Mouse (Mus musculus): ENCODE data around the gene Sycp2l. TPM values are rescaled to one million over a fixed set of nuclear protein-coding genes. Genes with fewer than 3 reads are reported as not detected.

Sycp2l gene
- polyA plus RNA-seq (2014; fragmentation: Illumina TruSeq; extraction: RNeasy Lipid Tissue Mini Kit (QIAGEN cat#74804); ENCODE audit: low read depth, low replicate concordance) = not detected

DNA sequence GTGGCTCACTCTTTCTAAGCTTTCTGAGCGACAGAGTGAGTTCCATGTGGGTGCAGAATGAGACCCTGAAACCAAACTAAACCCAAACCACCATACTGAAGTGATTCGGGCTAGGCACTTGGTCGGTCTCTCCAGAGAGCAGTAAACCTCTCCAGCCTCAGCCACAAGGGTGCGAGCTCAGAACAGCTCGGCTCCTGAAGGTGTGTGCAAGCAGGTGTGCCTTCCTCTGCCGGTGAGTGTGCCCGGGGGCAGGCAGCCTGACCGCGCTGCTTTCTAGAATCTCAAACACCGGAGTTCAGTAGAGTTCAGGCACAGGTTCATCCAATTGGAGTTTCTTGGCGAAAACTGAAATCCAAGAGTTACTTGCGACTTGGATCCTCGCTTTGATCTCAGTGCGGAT lies at the start of gene Sycp2l:
Gene Sycp2l (plus strand): TSS at position 368 of the 400 bp plus-strand sequence.

DNA sequence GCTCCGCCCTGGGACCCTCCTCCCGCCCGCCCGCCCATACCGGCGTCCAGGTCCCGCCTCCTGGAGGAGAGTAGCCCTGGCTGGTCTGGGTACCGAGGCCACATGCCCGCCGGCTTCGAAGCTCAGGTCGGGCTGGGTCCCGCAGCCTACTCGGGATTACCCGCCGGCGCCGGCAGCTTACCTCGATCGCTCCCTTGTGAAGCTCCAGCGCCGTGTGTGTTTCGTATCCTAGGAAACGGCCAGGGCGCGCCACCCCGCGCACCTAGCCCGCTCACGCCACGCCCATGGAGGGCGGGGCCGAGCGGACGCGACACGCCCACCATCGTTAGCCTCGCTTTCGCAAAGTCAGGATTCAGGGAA lies 34.7 kb upstream of the Sycp2l start, which contains the start of gene Mak:
Gene Mak (minus strand): TSS at position 286 of the 360 bp plus-strand sequence.

DNA sequence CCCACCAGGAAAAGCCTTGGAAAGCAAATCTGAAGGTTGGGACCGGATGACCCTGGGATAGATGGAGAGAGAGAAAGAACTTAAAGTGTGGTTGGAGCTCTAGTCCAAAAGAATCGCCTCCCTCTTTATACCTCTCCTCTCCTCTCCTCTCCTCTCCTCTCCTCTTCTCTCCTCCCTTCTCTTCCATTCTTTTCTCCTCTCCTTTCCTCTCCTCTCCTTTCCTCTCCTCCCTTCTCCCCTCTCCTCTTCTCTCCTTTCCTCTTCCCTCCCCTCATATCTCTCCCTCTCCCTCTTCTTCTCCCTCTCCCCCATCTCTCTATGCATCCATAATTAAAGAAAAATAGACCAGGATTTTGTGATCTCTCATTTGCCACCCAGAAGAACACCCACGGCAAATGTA lies 3.2 kb upstream of the Sycp2l start, which contains the start of gene Gcm2:
Gene Gcm2 (minus strand): TSS at position 101 of the 400 bp plus-strand sequence.

DNA sequence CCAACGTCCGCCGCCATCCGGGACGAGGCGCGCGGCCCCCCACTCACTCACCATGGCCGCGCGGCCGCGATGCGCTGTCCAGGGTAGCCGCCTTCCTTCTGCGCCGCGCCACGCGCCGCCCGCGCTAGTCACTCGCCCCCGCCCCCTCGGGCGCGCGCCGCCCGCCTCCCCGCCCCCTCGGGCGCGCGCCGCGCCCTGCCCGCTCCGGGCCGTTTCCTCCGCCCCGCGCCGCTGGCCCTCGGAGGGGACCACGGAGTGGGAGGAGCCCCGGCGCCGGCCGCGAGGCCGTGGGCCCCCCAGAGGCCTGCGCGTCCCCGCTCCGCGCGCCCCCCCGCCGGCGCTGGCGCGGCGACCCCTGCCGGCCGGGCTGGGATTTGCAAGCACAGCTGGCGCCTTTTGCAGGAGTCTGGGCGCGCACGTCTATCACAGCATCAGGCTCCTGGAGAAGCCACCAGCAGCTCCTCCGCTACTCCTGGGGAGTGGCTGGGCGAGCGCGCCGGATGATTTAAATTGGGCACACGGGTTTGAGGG lies 106.3 kb downstream of the Sycp2l start, which contains the start of gene Elovl2:
Gene Elovl2 (minus strand): TSS at position 102 of the 531 bp plus-strand sequence.

Other genes starting within 250 kb of the Sycp2l start
- gene Pak1ip1, start 113.3 kb upstream of the Sycp2l start, polyA plus RNA-seq (2014; fragmentation: Illumina TruSeq; extraction: RNeasy Lipid Tissue Mini Kit (QIAGEN cat#74804); ENCODE audit: low read depth, low replicate concordance) = 40.1 TPM
- 79.4 TPM for gene Tmem14c, start 98.0 kb upstream of the Sycp2l start, polyA plus RNA-seq (2014; fragmentation: Illumina TruSeq; extraction: RNeasy Lipid Tissue Mini Kit (QIAGEN cat#74804); ENCODE audit: low read depth, low replicate concordance)
- not detected for gene Mak, start 34.6 kb upstream of the Sycp2l start, polyA plus RNA-seq (2014; fragmentation: Illumina TruSeq; extraction: RNeasy Lipid Tissue Mini Kit (QIAGEN cat#74804); ENCODE audit: low read depth, low replicate concordance)
- gene Gcm2, start 3.3 kb upstream of the Sycp2l start, polyA plus RNA-seq (2014; fragmentation: Illumina TruSeq; extraction: RNeasy Lipid Tissue Mini Kit (QIAGEN cat#74804); ENCODE audit: low read depth, low replicate concordance) = not detected
- 395 TPM for gene Elovl2, start 106.1 kb downstream of the Sycp2l start, polyA plus RNA-seq (2014; fragmentation: Illumina TruSeq; extraction: RNeasy Lipid Tissue Mini Kit (QIAGEN cat#74804); ENCODE audit: low read depth, low replicate concordance)
- gene Smim13, start 135.5 kb downstream of the Sycp2l start, polyA plus RNA-seq (2014; fragmentation: Illumina TruSeq; extraction: RNeasy Lipid Tissue Mini Kit (QIAGEN cat#74804); ENCODE audit: low read depth, low replicate concordance) = 28.9 TPM
- gene Gm17364, start 159.7 kb downstream of the Sycp2l start, polyA plus RNA-seq (2014; fragmentation: Illumina TruSeq; extraction: RNeasy Lipid Tissue Mini Kit (QIAGEN cat#74804); ENCODE audit: low read depth, low replicate concordance) = not detected

All from liver, adult 10 weeks (tissue).